Mouse (Mus musculus): ENCODE results near the gene P2ry6.

GRCm38 (mm10) chr7:100958426-100958825, 16.0 kb downstream of the P2ry6 start:
- TF ChIP-seq CTCF (IDR thresholded peaks at IDR 0.05; ENCODE audit: control insufficient read depth, insufficient read depth, low read length), result peak; percentile 13; the same call in 1 of the 2 replicates
- TF ChIP-seq POLR2A (IDR thresholded peaks at IDR 0.05; ENCODE audit: borderline replicate concordance, control insufficient read depth, low read depth, low read length), result no peak
